Mouse (Mus musculus) liver, embryonic 13.5 days (tissue): Measurements from ENCODE around the gene Plcl1. TPM values are rescaled to one million over a fixed set of nuclear protein-coding genes. Genes with fewer than 3 reads are reported as not detected.

Experiments
- ATAC-seq: fragments of 200-750 bp; cut with Nextera tagmentation; 2 replicates; pipeline ENCODE4 v1.8.0; 2017; ENCODE audit warnings: low read depth, mild to moderate bottlenecking, moderate number of reproducible peaks, moderate library complexity
- DNase-seq: peaks from one replicate; pipeline ENCODE4 v3.0.0; 2022
- H3K27ac ChIP-seq: fragments of 300-500 bp; sonication (generic); 2 replicates; pipeline ENCODE4 v1.5.1; 2015; ENCODE audit warnings: moderate library complexity, mild to moderate bottlenecking, inconsistent platforms
- H3K27me3 ChIP-seq: fragments of 300-500 bp; sonication (generic); 2 replicates; pipeline ENCODE4 v1.6.1; 2015; ENCODE audit warnings: mild to moderate bottlenecking, inconsistent platforms
- H3K36me3 ChIP-seq: fragments of 300-500 bp; sonication (generic); 2 replicates; pipeline ENCODE4 v1.6.1; 2015; ENCODE audit warnings: mild to moderate bottlenecking, inconsistent platforms
- H3K4me1 ChIP-seq: fragments of 300-500 bp; sonication (generic); replicated peaks from 2 replicates; pipeline ENCODE4 v1.6.1; 2015; ENCODE audit warnings: inconsistent platforms
- H3K4me2 ChIP-seq: fragments of 300-500 bp; sonication (generic); 2 replicates; pipeline ENCODE4 v1.6.1; 2015; ENCODE audit warnings: inconsistent platforms, mild to moderate bottlenecking, moderate library complexity
- H3K4me3 ChIP-seq: fragments of 300-500 bp; sonication (generic); replicated peaks from 2 replicates; pipeline ENCODE4 v1.5.1; 2015; ENCODE audit warnings: mild to moderate bottlenecking, inconsistent platforms
- H3K9ac ChIP-seq: fragments of 300-500 bp; sonication (generic); 2 replicates; pipeline ENCODE4 v1.6.1; 2015; ENCODE audit warnings: mild to moderate bottlenecking, inconsistent platforms
- H3K9me3 ChIP-seq: fragments of 300-500 bp; sonication (generic); replicated peaks from 2 replicates; pipeline ENCODE4 v1.6.1; 2016; ENCODE audit warnings: inconsistent platforms
- WGBS: fragments of 180-500 bp; shearing (Covaris S2); methylation state at CpG from one replicate; pipeline ENCODE4 v1.1.7; 2015; ENCODE audit not compliant: insufficient replicate concordance; 5-methylcytosine and 5-hydroxymethylcytosine counted together
- polyA plus RNA-seq: library from polyadenylated mRNA; unstranded; fragments of >200 nt; fragmentation: Nextera tagmentation; extraction: Ambion mirVana; gene quantifications from 2 replicates; pipeline ENCODE4 v1.2.1, GENCODE M21; 2015

Plcl1 gene
- 0.13 and 0.19 TPM in 2 replicates for polyA plus RNA-seq

DNA sequence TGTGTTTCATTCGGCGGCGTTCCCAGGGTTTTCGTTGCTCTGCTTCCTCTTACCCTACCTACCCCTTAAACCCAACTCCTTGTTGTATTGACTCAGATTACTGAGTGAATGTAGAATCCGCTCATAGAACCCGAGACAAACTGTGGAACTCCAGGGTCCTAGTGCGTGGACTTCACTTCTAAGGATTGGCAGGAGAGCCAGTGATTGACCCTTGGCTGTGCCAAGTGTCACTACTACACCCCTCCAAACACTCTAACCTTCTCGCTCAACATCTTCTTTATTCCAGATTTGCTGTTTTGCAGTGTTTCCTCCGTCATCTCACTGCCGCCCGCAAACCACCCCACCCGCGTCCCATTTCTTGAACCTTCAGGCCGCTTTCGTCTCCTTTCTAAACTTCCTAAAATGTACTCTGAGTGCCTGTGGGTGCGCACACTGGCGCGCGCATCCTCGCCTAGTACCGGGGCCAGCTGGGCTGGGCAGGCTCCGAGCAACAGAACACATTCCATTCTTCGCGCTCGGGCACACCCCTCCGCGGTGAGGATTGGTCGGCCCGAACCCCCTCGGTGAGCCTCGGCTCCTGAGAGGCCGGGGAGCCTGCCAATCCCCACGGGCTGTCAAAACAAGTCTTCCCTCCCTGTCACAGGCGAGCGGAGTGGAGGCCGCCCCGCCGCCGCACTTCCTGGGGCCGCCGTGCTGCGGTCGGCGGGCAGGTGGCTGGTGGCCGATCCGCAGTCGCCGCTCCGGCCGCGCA is at the start of gene Plcl1:
Plcl1 (plus strand) TSS at position 650 of the 751 bp plus-strand sequence.
- H3K27ac ChIP-seq, result no peak within 1 kb of the TSS
- DNase-seq (peak; percentile 62), ATAC-seq (peak; percentile 92)
- peak within 1 kb of the TSS; percentile 57 for H3K4me3 ChIP-seq
- H3K9ac ChIP-seq, result peak within 1 kb of the TSS; percentile 36
- 2% methylated on average over 50 of the region's 51 CpGs for WGBS
- peaks cover 52% of the 10 kb centered on the region for H3K27me3 ChIP-seq
- H3K36me3 ChIP-seq, result no peaks in the 10 kb centered on the region
- H3K9me3 ChIP-seq, result no peaks in the 10 kb centered on the region
- H3K4me2 ChIP-seq, result peak within 1 kb of the TSS; percentile 72
- H3K4me1 ChIP-seq, result peaks cover 15% of the 10 kb centered on the region; the same call in 1 of the 2 replicates

DNA sequence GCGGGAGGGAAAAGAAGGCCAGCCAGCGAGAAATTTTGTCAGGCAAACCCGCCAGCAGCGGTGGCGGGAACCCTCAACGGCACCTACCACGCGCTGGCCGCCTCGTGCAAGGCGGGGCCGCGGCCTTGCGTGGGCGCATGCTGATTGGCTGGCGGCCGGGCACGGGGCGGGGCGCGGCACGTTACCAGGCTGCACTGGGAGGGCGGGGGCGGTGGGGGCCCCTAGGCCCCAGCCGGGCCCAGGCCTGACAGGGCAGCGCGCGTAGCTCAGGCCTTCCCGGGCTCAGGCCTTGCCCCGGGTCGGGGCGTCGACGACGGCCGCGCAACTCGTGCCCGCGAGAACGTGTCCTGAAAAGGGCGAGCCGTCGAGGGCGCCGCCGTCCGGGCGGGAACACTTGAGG is 43.1 kb upstream of the Plcl1 start:
- peaks cover 8% of the 10 kb centered on the region; the same call in 1 of the 2 replicates for H3K9me3 ChIP-seq
- H3K9ac ChIP-seq, result no peak overlapping the region
- H3K4me3 ChIP-seq, result peak overlapping the region; percentile 58; the same call in 1 of the 2 replicates
- no peaks in the 10 kb centered on the region for H3K36me3 ChIP-seq
- peaks cover 9% of the 10 kb centered on the region for H3K4me1 ChIP-seq
- no peak for ATAC-seq
- peak overlapping the region; percentile 69 for H3K4me2 ChIP-seq
- no peak for DNase-seq
- peaks cover 25% of the 10 kb centered on the region for H3K27me3 ChIP-seq
- H3K27ac ChIP-seq, result no peak overlapping the region
- 39% methylated on average over 46 of the region's 49 CpGs for WGBS

DNA sequence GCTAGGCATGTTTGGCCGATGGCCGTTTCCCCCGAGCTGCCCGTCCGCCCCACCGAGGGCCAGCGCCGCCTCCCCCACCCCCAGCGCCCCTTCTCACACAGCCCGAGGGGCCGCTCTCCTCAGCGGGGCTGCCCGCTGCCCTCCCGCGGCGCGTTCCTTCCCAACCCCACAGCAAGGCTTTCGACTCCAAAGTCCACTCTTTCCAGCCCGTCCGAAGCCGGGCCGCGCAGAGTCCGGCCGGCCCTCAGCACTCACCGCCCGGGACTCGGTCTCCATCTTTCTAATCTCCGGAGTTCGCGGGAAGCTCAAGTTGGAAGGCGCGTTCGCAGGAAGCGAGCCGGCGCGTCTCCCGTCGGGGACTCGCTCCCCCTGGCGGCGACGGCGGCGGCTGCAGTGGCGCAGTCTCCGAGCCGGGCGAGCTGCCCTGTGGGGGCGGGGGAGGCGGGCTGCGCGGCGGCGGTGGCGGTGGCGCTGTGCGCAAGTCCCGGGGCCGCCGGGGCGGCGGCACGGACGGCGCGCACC is 42.6 kb upstream of the Plcl1 start, which contains the start of gene Boll:
Boll (minus strand) TSS at position 426 of the 522 bp plus-strand sequence.
- Histone ChIP-seq H3K27ac (no peak within 1 kb of the TSS), H3K4me3 (peak within 1 kb of the TSS; percentile 58), H3K36me3 (no peaks in the 10 kb centered on the region), H3K4me1 (peaks cover 9% of the 10 kb centered on the region), H3K27me3 (peaks cover 25% of the 10 kb centered on the region), H3K9me3 (peaks cover 8% of the 10 kb centered on the region; the same call in 1 of the 2 replicates), H3K4me2 (peak within 1 kb of the TSS; percentile 69), H3K9ac (peak within 1 kb of the TSS; percentile 51; the same call in 1 of the 2 replicates)
- DNase-seq (peak; percentile 55), ATAC-seq (peak; percentile 80)
- WGBS, result 12% methylated on average over 66 of the region's 68 CpGs

DNA sequence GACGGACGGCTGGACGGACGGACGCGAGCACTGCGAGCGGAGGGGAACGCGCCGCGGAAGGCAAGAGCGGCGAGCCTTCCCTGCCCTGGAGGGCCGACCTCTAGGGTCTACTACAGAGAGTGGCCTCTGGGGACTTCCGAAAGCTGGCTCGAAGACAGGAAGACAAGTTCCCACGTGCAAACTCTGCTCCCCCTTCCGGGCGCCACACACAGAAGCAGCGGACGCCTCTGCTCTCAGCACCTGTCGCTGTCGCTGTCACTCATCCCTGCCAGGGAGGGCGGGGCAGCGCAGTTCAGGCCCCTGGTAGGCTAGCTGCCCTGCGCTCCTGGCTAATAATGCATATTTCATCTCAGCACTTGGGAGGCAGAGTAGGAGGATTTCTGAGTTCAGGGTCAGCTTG is 42.1 kb upstream of the Plcl1 start:
- Histone ChIP-seq H3K27me3 (peaks cover 25% of the 10 kb centered on the region), H3K27ac (no peak overlapping the region), H3K4me2 (peak overlapping the region; percentile 69), H3K36me3 (no peaks in the 10 kb centered on the region), H3K4me1 (peaks cover 9% of the 10 kb centered on the region), H3K9ac (peak overlapping the region; percentile 51; the same call in 1 of the 2 replicates), H3K4me3 (peak overlapping the region; percentile 58), H3K9me3 (peaks cover 8% of the 10 kb centered on the region; the same call in 1 of the 2 replicates)
- WGBS, result 2% methylated on average over 27 of the region's 27 CpGs
- DNase-seq (peak; percentile 27), ATAC-seq (peak; percentile 80)

DNA sequence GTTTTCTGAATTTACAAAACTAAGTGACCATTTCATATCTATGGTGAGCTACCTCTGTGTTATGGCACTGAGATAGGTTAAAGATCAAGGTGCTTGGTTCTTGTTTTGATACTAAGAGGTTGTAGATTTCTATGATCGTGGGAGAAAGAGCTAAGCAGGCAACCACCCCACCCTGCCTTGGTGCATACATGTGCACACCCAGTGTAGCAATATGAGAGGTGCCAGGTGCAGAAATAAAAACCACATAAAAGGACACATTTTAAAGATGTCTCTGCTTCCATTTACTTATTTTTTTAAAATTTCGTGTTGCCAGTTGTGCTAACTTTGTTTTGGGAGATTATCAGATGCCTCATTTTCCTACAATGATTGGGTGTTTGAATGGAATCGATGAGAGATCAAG is 33.1 kb upstream of the Plcl1 start:
- H3K4me3 ChIP-seq, result no peak overlapping the region
- no peak overlapping the region for H3K9ac ChIP-seq
- ATAC-seq (no peak), DNase-seq (no peak)
- no peak overlapping the region for H3K4me2 ChIP-seq
- no peaks in the 10 kb centered on the region for H3K36me3 ChIP-seq
- H3K4me1 ChIP-seq, result no peaks in the 10 kb centered on the region
- WGBS, result 58% methylated on average over 3 of the region's 3 CpGs
- H3K9me3 ChIP-seq, result no peaks in the 10 kb centered on the region
- H3K27ac ChIP-seq, result no peak overlapping the region
- no peaks in the 10 kb centered on the region for H3K27me3 ChIP-seq

DNA sequence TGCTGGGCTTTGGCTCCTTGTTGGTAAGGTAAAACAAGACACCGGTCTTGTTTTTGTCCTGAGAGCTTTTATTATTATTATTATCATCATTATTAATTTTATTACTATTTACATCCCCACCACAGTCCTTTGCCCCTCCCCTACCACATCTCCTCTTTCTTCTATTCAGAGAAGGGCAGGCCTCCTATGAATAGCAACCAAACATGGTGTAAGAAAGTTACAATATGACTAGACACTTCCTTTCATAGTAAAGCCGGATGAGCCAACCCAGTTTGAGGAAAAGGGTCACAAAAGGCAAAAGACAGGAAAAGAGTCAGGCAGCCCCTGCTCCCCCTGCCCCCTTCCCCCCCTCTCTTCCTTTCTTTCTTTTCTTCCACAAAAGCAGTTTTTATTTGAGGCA is 25.2 kb upstream of the Plcl1 start:
- DNase-seq, result no peak
- Histone ChIP-seq H3K36me3 (no peaks in the 10 kb centered on the region), H3K4me1 (no peaks in the 10 kb centered on the region), H3K9ac (no peak overlapping the region), H3K4me3 (no peak overlapping the region), H3K27me3 (no peaks in the 10 kb centered on the region), H3K27ac (no peak overlapping the region), H3K4me2 (no peak overlapping the region), H3K9me3 (no peaks in the 10 kb centered on the region)
- ATAC-seq, result no peak
- WGBS, result 63% methylated on average over 2 of the region's 2 CpGs

DNA sequence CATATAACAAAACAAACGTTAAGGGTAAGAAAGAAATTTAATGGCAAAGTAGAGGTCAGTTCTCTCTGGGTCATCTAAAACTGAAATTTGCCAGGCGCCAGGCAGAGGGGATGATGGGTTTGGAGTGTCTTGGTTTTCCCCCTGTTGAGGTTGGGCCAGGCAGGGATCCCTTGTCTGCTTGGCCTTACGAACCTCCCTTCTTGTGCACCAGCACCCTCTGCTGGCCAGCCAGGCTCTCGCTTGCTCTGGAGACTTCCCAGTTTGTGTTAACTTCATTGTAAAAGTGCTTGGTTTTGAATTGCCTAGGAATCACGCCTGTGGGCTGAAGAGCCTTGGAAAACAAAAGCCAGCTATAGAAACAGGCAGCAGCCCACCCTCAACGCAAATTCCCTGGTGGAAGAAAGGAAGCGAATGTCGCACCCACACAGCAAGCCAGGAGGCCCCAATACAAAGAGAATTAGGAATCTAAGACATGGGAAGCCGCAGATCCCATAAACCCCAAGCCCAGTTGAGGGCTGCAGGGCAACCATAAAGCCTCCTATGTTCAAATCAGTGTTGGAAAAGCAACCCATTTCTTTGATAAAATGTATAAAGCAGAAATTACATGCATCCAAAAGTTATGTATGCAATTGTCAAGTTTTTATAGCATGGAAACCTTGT is 22.5 kb upstream of the Plcl1 start:
- H3K27me3 ChIP-seq, result no peaks in the 10 kb centered on the region
- no peak overlapping the region for H3K4me3 ChIP-seq
- H3K9ac ChIP-seq, result no peak overlapping the region
- 16% methylated on average over 9 of the region's 9 CpGs for WGBS
- no peaks in the 10 kb centered on the region for H3K4me1 ChIP-seq
- no peak overlapping the region for H3K4me2 ChIP-seq
- no peaks in the 10 kb centered on the region for H3K36me3 ChIP-seq
- no peaks in the 10 kb centered on the region for H3K9me3 ChIP-seq
- ATAC-seq, result no peak
- peak; percentile 37 for DNase-seq
- H3K27ac ChIP-seq, result no peak overlapping the region

DNA sequence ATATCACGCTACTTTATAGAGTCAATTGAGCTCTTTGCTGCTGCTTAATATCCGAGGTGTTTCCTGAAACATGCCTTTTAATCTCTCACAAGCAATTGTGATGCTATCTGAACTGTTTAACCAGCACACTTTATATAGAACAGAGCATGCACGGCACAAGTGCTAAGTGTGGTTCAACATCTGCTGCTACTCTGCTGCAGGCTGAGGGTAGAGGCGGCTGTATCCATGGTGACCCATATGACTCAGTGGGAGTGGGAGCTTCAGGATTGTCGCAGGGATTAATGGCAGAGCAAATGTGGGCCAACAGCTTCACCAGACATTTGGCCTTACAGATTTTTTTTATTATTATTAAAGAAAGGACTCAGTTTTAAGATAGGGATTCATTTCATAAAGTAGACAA is 5.8 kb upstream of the Plcl1 start:
- H3K27me3 ChIP-seq, result peaks cover 14% of the 10 kb centered on the region
- H3K27ac ChIP-seq, result no peak overlapping the region
- ATAC-seq (no peak), DNase-seq (no peak)
- H3K9ac ChIP-seq, result no peak overlapping the region
- H3K4me1 ChIP-seq, result 0 out of 2 replicates have a peak, but pooled peaks cover 2% of the 10 kb centered on the region
- no peaks in the 10 kb centered on the region for H3K36me3 ChIP-seq
- H3K9me3 ChIP-seq, result no peaks in the 10 kb centered on the region
- WGBS, result 47% methylated on average over 5 of the region's 5 CpGs
- no peak overlapping the region for H3K4me3 ChIP-seq
- no peak overlapping the region for H3K4me2 ChIP-seq

DNA sequence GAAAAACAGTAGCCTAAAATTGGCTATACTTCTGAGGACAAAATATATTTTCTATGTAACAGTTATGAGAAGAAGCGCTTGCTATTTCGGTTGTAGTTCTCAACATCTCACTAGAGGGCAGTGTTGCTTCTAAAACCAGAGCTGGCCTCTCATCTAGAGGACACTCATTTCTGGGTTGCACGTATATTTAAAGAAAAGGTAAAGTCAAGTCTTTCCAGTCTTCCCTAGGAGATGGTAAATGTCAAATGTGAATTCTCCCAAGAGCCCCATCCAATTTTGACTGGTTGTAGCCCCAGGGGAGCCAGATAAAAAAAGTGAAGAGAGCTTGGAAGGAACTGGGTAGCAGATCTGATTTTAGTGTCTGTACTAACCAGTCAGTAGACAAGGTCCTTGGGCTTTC is 1.3 kb upstream of the Plcl1 start:
- 3% methylated on average over 3 of the region's 3 CpGs for WGBS
- ATAC-seq, result no peak
- Histone ChIP-seq H3K9ac (no peak overlapping the region), H3K4me2 (no peak overlapping the region), H3K27ac (no peak overlapping the region), H3K27me3 (peaks cover 52% of the 10 kb centered on the region), H3K9me3 (no peaks in the 10 kb centered on the region), H3K4me3 (no peak overlapping the region), H3K36me3 (no peaks in the 10 kb centered on the region), H3K4me1 (peaks cover 15% of the 10 kb centered on the region; the same call in 1 of the 2 replicates)
- DNase-seq, result no peak

DNA sequence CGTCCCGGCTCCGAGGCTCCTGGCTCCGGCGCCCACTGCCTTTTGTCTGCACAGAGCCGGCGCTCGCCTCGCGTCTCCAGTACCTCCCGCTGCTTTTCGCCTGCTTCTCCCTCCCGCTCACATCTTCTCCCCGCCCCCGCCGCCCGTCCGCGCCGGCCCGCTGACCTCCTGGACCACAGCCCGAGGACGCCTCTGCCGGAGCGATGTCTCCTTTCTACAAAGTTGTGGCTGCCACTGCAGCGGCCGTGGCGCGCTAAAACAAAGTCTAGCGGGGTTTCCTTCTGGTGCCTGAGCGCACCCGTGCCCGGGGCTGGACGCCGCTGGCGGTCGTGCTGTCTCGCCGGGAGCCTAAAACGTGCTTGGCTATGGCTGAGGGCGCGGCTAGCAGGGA is 297 bp downstream of the Plcl1 start:
- Histone ChIP-seq H3K27ac (no peak overlapping the region), H3K9me3 (no peaks in the 10 kb centered on the region), H3K9ac (peak overlapping the region; percentile 36), H3K27me3 (peaks cover 52% of the 10 kb centered on the region), H3K36me3 (no peaks in the 10 kb centered on the region), H3K4me2 (peak overlapping the region; percentile 72), H3K4me1 (peaks cover 15% of the 10 kb centered on the region; the same call in 1 of the 2 replicates), H3K4me3 (peak overlapping the region; percentile 57)
- ATAC-seq, result peak; percentile 45
- no peak for DNase-seq
- under 1% methylated on average over 42 of the region's 42 CpGs for WGBS
